Mouse (Mus musculus): ENCODE data around the gene Syt7.

Syt7 gene

DNA sequence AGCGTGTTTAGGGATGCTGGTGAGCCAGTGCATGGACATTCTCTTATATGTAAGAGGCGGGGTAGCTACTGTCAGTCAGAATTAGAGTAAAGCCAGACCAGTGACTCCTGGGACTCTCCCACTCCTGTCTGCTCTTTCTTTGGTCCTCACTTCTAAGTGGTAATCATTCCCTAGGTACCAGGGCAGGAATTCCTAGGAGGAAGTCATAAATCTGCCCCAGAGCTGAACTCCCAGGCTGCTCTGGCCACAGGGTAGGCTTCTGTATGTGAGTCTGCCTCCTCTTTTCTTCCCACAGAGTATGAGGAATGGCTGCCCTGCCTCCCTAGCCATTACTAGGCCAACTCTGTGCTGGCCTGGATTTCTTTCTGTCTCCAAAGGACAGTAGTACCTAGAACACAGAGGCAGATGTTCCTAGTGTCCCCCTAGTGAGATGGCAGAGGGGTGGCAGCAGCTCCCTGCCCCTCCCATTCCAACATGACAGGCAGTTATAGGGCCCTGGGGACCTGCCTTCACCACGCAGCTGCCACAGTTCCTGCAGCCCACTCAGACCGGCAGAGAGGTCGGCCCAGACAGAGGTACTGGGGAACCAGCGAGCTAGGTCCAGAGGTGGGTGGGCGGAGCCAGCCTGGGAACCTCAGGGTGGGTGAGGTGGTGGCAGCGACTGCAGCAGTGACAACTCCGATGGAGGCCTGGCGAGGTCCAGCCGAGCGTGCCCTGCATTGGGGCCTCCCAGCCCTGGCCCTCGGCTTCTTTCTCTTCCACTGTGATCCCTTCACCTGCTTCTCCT, 36.8 kb downstream of the Syt7 start:
- DNase-seq = peak in 1 of 2 experiments; percentile 27

DNA sequence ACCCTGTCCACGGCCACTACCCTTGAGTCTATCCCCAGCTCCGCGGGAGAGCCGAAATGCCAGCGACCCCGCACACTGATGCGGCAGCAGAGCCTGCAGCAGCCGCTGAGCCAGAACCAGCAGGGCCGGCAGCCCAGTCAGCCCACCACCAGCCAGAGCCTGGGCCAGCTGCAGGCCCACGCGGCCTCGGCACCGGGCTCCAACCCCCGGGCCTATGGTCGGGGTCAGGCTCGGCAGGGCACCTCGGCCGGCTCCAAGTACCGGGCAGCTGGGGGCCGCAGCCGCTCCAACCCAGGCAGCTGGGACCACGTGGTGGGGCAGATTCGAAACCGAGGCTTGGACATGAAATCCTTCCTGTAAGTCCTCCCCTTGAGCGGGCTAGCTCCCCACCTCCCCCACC, 37.4 kb downstream of the Syt7 start:
- DNase-seq = peak in 1 of 2 experiments; percentile 36

DNA sequence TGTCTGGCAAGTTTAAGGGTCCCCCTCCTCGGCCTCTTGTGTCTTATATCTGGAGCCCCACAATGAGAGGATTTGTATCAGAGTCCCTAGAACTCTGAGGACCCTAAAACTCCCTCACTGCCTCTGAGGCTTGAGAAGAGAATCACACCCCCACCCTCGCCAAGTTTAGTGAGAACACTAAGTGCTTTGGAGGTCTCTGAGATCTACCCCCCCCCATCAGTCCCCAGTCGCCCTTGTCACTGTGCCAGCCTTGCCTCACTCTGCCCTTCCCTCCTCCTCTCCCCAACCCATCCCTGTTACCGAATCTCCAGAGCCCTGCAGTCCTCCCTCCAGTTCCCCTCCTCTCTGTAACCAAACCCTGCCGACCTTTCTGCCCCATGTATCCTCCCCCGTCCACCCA, 37.9 kb downstream of the Syt7 start:
- peak in 1 of 2 experiments; percentile 31 for DNase-seq

DNA sequence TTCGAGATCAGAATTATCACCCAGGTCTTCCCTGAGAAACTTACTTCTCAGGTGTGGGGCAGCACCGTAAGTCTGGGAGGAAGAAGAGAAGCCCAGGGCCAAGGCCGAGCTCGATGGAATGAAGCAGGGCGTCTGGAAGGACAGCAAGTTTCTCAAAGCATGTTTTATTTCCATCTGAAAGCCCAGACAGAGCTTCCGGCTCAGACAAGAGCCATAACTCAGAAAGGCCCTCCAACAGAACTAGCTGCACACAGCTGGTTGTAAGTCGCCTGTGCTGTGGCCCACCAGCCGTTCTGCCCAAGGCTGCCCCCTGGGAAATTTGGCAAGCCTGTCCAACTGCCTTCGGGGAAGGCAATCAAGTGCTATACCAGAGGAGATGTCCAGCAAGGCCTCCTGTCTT, 38.5 kb downstream of the Syt7 start:
- DNase-seq = no peak

DNA sequence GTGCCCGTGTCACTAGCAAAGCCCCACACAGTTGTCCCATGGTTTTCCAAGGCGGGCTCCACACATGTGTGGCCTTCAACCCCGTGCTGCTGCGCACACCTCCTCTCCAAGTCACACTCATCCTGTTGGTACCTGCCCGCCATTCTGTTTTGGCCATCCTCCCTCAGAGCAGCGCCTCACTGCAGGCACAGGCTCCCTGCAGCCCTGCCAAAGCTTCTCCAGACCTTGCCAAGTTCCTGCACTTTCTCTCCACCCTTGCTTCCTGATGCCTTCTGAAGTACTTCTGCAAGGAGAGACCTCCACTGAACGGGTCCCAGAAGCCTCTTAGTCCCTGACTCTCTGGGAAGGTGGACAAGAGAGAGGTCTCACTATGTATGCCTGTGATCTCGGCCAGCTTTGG, 40.5 kb downstream of the Syt7 start:
- peak in 1 of 2 experiments; percentile 45 for DNase-seq

DNA sequence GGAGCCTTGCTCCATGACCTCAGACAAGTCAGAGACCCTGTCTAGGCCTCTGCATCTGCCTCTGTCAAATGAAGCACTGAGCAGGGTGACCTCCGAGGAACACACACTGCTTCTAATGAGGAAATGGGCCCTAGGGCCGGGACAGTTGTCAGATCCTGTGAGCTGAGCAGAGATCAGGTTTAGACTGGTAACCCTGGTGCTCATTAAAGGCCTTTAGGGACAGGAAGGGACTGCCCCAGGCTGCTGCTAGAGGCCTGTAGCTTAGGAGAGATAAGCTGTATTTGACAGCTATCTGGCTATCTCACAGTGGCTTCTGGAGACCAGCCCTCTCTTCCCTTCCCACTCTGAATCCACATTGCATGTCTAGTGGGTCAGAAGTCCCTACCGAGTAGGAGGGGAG, 42.5 kb downstream of the Syt7 start:
- DNase-seq = no peak

DNA sequence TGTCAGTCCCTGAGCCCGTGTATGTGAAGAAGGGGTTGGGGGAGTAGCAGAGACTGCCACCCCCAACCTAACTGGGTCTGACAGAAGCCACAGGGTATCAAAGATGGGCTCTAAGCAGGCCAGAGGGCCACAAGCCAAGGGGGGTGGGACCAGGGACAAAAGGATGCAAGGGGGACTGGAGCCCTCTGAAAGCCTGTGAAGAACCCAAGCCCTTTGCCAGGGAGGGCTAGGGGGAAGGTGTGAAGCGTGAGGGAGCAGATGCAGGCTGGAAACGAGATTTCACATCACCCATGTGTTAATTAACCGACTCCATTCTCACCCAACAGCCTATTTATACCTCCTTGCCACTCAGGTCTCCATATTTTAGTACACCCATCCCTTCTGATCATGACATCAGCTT, 43.0 kb downstream of the Syt7 start:
- DNase-seq = peak; percentile 70 to 77

DNA sequence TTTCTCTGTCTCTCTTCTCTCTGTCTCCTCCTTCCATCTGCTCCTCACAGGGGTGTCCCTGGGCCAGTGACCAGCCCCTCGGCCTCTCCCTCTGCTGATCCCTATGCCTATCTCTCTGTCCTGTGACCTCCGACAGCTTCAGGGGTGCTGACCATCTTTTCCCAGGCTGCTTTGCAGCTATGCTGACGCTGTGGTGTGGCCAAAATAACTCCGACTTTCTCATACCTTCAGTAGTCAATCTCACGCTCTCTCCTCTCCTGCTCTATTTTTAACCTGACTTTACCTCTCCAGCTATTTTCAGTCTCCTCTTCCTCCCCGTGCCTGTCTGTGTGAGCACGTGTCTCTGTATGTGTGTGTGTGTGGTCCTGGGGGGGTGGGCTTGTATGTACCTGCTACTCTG, 44.3 kb downstream of the Syt7 start:
- peak in 1 of 2 experiments; percentile 17 for DNase-seq

DNA sequence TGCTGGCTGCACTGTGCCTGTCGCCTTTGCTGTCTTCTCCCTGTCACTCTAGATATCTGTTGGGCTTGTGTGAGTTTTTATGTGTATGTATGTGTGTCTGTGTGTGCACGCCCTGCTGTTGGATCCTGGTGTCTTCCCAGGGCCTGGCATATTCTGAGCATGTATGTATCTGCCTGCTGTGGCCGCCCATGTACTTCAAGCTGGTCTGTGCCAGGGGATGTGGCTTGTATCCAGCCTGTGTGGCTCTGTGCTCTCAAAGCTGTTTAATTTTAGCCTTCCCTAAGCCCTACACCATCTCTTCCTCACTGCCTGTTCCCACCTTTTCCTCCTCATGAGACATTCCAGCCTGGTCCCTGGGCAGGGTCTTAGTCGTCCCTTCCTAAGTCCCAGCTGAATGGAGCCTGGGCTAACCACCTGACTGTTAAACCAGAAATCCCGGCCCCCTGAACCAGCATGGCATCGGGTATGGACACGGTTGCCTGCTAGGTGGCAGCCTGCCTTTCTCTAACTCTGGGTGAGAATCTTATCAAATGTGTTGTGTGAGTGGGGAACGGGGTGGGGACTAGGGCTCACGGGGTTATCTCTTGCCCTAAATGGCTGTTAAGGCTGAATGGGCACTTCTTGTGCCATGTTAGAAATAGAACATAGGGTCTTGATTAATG, 45.1 kb downstream of the Syt7 start:
- peak; percentile 66 to 77 for DNase-seq

DNA sequence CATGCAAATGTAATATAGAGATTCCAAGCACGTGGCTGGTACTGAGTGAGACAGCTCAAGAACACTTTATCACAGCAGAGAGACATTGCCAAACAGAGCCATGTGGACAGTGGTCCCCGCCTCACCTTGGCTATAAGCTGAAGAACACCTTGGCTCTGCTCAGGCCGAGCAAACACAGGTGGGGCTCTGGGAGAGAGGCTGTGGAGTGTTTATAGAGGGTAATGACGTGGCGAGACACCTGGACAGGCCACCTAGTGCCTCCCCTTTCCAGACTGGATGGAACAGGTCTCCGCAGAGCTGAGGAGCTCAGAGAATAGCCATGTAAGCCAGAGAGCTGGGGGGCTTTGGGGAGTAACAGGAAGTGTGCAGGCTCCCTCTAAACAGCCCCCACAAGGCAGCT, 46.0 kb downstream of the Syt7 start:
- no peak for DNase-seq

DNA sequence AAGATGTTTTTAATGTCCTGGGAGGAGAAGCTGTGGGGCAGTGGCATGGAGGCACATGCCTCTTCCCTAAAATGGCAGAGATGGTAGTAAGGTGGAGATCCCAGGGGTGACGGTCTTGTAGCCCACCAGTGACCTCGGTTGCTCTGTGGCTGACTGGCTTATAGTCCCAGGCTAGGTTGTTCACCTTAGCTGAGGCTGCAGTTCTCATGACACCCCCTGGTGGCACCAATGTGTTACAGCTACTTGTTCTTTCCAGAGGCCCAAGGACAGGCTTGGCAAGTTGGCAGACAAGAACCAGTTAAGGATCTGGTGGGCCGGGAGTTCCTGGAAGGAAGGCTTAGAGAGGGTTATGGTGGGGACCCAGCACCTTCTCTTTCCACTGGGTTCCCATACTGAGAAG, 47.0 kb downstream of the Syt7 start:
- DNase-seq = peak; percentile 86 to 89

DNA sequence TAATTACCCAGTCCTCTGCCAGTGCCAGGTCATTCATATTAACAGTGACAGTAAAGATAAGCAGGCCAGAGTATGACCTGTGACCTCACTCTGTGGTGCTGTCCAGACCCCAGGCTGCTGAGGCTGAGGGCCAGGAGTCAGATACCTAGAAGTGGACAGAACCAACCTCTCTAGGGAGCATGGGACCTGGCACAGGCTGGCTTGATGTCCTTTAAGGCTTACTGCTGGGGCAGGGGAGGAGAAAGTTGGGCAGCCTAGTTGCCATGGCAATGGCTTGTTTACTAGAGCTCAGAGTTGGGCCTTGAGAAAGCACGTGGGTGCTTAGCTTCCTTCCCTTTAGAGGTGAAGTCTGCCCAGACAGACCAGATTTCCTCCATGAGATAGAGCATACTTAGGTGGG, 47.8 kb downstream of the Syt7 start:
- DNase-seq = peak in 1 of 2 experiments; percentile 26

DNA sequence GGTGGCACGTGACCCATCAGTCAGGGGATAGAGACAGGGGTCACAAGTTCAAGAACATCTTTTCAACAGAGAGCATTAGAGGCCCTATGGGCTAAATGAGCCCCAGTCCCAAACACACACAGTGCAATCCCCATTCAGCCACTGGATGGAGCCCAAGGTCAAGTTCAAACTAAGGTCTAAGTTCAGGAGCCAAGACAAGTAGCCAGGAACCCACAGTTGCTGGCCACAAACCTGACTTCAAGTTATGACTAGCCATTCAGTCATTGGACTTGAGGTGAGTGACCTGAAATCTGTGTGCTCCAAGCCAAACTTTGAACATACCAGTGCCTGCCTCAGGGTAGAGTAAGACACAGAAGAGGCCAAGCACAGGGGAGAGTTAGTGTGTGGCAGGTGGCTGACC, 48.6 kb downstream of the Syt7 start:
- peak in 1 of 2 experiments; percentile 41 for DNase-seq

DNA sequence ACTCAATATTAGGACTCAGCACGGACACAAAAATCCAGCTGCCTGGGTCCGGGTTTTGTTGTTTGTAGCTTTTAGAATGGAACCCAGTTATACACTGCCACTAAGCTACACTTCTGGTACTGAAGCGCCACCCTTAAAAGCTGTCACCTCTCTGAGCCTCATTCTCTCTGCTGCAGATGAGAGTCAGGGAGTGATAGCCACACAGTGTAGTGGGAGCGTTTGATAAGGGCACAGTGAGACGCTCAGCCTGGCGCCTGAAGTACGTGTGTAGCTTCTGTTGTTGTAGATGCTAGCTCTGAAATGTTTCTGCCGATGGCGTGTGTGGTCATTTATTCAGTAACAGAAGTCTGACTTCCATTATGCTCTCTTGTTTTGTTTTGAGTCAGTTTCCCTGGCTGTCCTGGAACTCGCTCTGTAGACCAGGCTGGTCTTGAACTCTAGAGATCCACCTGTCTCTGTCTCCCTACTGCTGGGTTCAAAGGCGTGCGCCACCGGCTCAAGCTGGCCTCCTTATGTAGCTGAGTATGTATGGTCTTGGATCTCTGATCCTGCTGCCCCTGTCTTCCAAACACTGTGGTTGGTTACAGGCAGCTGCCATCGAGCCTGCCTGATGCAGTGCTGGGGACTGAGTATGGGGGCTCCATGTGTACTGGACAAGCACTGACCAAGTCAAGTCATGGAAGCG, 55.9 kb downstream of the Syt7 start:
- DNase-seq = no peak

DNA sequence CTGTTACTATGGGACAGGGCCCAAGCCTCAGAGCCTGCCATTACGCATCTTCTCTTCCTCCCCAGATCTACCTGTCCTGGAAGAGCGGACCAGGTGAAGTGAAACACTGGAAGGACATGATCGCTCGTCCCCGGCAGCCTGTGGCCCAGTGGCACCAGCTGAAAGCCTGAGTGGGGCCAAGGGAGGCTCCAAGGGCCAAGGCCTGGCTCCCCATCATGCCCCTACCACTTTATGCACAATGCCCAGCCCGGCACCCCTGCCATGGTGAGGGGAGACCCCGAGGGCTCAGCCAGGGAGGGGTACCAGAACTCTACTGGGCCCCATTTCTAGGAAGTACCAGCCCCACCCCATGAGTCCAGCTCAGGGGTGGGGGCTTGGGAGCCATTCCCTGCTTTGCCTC, 59.4 kb downstream of the Syt7 start:
- no peak for DNase-seq

DNA sequence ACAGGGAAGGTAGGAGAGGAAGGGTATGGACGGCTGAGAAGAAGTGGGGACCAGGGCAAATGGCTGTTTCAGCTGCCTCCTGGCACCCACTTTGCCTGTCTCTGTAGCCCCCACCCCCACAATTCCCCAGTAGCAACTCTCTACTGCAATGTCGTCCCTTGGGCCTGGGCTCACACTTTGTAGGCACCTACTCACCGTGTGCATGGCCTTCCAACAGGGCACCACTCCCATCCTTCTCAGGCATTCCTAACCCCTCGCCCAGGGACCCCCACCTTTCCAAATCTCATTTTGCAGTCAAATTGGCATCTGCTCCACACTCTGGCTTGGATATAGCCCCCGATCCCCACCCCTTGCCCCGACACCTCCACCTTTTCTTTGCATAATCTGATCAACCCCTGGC, 60.3 kb downstream of the Syt7 start:
- peak in 1 of 2 experiments; percentile 13 for DNase-seq

DNA sequence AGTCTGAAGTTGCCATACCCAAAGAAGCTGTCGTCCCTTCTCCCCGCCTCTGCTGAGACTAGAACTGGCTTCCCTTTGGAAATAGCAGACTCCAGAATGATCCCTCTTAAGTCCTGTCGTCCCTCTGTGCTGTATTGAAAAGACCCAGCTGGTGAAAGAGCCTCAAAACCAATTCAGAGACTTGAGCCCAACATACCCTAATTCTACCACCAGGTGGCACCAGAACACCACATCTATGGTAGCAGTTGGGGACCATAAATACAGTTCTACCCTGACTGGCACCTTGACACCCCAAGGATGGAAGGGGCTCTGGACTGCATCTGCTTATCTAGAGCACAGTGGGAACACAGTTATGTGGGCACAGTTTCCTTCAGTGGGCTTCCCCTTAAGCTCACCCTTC, 60.8 kb downstream of the Syt7 start:
- DNase-seq = peak; percentile 85 to 91

DNA sequence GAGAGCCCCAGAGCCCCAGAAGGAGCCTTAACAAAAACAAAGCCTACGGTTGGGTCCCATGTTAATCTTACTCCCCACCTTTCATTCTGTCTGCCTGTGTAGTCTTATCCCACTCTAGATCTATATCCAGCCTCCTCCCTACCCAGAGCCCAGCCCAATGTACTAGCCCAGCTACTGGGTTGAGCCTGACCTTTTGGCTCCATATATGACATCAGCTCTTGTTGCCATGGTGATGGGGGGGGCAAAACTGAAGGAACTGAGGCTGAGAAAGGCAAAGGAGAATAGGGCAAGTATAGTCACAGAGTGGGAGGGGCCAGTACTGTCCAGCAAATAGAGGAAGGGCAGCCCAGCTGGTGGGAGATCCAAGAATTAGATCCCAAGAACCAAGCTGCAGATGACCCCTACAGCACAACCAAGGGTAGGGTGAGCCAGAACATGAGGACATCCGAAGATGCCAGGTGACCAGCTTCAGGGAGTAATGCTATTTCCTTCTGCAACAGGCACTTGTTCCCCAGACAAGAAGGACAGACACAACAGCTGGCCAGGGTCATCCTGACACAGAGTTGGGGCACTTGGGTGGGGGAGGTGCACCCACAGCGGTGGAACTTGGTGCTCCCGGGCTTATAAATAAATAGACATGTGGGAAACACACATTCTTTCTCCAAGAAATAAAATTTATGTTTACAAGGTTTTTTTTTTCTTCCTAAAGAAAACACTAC, 66.0 kb downstream of the Syt7 start:
- no peak for DNase-seq

DNA sequence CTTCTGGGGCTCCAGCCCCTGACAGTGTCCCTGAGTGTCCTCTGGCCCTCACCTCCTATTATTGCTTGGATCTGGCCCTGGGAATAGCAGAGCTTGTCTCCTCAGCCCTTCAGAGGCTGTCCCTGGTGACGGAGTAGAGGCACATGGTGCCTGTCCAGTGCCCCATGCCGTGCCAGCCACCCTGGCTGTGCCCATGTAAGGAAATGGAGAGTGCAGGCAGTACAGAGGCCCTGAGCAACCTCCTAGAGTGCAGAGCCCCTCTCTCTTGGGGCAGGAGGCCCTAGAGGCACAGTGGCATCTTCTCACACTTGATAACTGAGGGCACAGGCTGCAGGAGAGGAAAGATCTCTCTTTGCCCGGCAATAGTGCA, 66.5 kb downstream of the Syt7 start:
- no peak for DNase-seq

DNA sequence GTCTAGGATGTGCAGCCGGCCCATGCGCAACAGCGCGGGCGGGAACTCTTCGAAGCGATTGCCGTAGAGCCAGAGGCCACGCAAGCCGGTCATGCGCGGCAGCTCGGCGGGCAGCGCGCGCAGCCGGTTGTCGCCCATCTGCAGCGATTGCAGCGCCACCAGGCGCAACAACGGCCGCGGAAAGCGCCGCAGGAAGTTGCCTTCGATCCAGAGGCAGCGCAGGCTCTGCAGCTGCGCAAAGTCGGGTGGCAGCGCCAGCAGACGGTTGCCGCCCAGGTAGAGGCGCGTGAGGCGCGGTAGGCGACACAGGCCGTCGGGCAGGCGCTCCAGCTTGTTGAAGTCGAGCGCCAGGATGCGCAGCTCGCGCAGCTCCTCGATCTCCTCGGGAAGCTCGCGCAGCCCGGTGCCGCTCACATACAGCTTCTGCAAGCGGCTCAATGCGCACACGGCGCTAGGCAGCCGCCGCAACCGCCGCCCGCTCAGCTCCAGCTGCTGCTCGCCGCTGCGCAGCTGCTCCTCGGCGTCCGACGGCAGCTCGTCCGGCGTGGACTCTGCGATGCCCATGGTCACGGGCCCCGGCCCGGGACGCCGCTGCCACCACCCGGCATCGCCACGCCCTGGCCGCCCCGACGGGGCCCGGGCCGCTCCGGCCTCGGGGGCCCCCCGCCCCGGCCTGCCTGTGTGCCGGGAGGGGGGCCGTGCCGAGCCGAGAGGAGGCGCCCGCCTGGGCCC, 68.0 kb downstream of the Syt7 start, which contains the start of gene Lrrc10b:
Gene Lrrc10b, minus strand, starts transcription at position 722 of the 732 bp plus-strand sequence.
- peak; percentile 63 to 67 for DNase-seq

DNA sequence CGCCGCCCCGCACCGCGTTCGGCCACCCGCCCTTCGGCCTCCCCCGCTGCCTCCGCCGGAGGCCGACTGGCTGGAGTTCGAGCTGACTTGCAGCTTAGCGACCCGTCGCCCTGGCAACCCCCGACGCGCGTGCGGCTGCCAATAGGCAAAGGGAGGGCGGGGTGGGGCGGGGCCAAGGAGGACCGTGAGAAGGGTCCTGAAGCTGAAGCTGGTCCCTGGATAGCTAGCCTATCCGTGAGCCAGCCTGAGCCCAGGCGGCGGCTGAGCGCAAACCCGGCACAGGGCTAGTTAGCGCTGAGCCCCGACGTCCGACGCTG, 68.6 kb downstream of the Syt7 start:
- peak; percentile 73 to 85 for DNase-seq

DNA sequence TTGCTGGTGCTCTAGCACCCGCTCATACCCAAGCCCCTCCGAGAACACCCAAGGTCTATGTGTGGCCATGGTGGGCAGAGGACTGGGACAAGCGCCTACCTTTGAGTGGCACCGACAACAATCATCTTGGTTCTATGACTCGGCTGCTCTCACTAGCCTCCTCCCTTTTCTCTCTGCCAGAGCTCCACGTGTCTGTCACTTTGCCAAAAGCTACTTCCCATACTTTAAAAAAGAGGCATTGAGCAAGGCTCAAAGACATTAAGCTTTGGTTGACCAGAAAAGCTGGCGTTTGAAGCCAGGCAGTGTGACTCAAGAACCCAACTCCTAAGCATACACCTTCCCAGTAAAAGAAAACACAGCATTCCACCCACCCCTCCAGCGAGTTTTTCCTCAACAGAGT, 69.2 kb downstream of the Syt7 start:
- peak in 1 of 2 experiments; percentile 29 for DNase-seq

DNA sequence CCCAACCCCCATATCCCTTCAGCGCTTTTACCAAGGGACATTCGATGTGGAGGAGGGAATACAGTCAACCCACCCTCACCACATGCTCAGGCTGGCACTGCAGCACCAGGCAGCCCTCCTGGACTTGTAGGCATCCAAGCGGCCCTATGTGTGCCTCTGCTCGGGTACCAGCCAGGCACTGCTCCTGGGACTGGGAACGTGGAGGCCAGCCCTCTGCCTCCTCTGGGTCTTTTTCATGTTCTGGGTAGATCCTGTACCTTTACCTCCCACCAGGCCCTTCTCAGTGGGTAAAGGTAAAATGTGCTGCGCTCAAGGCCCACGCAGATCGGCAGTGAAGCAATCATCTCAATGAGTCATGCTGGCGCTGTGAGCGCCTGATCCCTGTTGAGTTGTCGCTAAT, 71.0 kb downstream of the Syt7 start:
- DNase-seq = no peak

All from cerebellum, postnatal 10 days (tissue).